ENCODE assay signal across 8 mouse cellular contexts in genomic region chr2:173080785-173081241, GRCm38 (mm10). TPM values are rescaled to one million over a fixed set of nuclear protein-coding genes. Genes with fewer than 3 reads are reported as not detected.
DNase-seq lines count a peak whose midpoint lies in the region; ATAC-seq and TF ChIP-seq lines count a peak whose summit lies in the region.

No protein-coding gene starts in this region.

- H3K4me1 ChIP-seq in heart, embryonic 14.5 days (ENCODE audit: control insufficient read depth in 2 of 2, insufficient read depth in 2 of 2, low read length in 2 of 2): peaks cover 25 to 33% of the 10 kb centered on the region in 2 experiments
- peaks cover 10% of the 10 kb centered on the region; the same call in 1 of the 2 replicates for H3K4me1 ChIP-seq in liver, embryonic 11.5 days (replicated peaks; ENCODE audit: control insufficient read depth, insufficient read depth, low read length)

- no peak overlapping the region for H3K4me3 ChIP-seq in heart, embryonic 14.5 days (ENCODE audit: control insufficient read depth in 1 of 2, insufficient read depth in 1 of 2, low read depth in 1 of 2, low read length in 2 of 2)
- no peak overlapping the region for H3K4me3 ChIP-seq in liver, embryonic 11.5 days (ENCODE audit: low read depth, low read length)
- H3K4me3 ChIP-seq in myocyte: no peak overlapping the region

- ATAC-seq in erythroblast, adult 5-6 weeks (replicated peaks; ENCODE audit: low FRiP score, poor library complexity, severe bottlenecking): peak; percentile 91
- ATAC-seq in heart, embryonic 14.5 days (ENCODE audit: insufficient number of reproducible peaks, insufficient read depth, low FRiP score, low read depth): peak; percentile 17; the same call in 1 of the 2 replicates
- ATAC-seq in liver, embryonic 11.5 days (replicated peaks; ENCODE audit: low FRiP score): peak; percentile 54

- H3K9me3 ChIP-seq in heart, embryonic 14.5 days (ENCODE audit: control insufficient read depth, low read length): no peaks in the 10 kb centered on the region
- no peaks in the 10 kb centered on the region for H3K9me3 ChIP-seq in liver, embryonic 11.5 days (ENCODE audit: control insufficient read depth, low read length)

- peak; percentile 79 for DNase-seq in B cell, adult 2 months
- peak; percentile 79 for DNase-seq in brain, embryonic 14.5 days (ENCODE audit: low read depth)
- peak; percentile 91 for DNase-seq in kidney, postnatal 10 days
- peak; percentile 62 for DNase-seq in liver, embryonic 11.5 days (ENCODE audit: low spot score)
- DNase-seq in spleen, postnatal 4 days (ENCODE audit: low spot score in 2 of 2): peak; percentile 82 to 91

- H3K27me3 ChIP-seq in heart, embryonic 14.5 days (ENCODE audit: control insufficient read depth, insufficient read depth, low read length): no peaks in the 10 kb centered on the region
- no peaks in the 10 kb centered on the region; the same call in 1 of the 2 replicates for H3K27me3 ChIP-seq in liver, embryonic 11.5 days (replicated peaks; ENCODE audit: control insufficient read depth, insufficient read depth, low read length)
- H3K27me3 ChIP-seq in myocyte (ENCODE audit: control insufficient read depth, insufficient read depth, insufficient read length): peaks cover 14% of the 10 kb centered on the region

- H3K4me2 ChIP-seq in heart, embryonic 14.5 days (ENCODE audit: low read length): no peak overlapping the region
- no peak overlapping the region for H3K4me2 ChIP-seq in liver, embryonic 11.5 days
- peak overlapping the region; percentile 38 for H3K4me2 ChIP-seq in myocyte (ENCODE audit: low read depth)

- peak; percentile 88 for TF ChIP-seq CTCF in brain, embryonic 14.5 days (IDR thresholded peaks at IDR 0.05; ENCODE audit: borderline replicate concordance, extremely low read depth, insufficient read depth, insufficient read length)

- H3K9ac ChIP-seq in heart, embryonic 14.5 days (ENCODE audit: low read length): peak overlapping the region; percentile 55; the same call in 1 of the 2 replicates
- no peak overlapping the region for H3K9ac ChIP-seq in liver, embryonic 11.5 days (ENCODE audit: low read depth, low read length)

- H3K79me2 ChIP-seq in myocyte (ENCODE audit: control insufficient read depth, insufficient read depth): no peaks in the 10 kb centered on the region

- no peak for TF ChIP-seq POLR2A in brain, embryonic 14.5 days (IDR thresholded peaks at IDR 0.05; ENCODE audit: borderline replicate concordance, extremely low read depth, insufficient read depth, insufficient read length, poor library complexity, severe bottlenecking)
- TF ChIP-seq POLR2A in myocyte (IDR thresholded peaks at IDR 0.05; ENCODE audit: insufficient read length, low read depth): no peak

- 27% methylated on average over 10 of the region's 10 CpGs for WGBS in heart, embryonic 14.5 days
- WGBS in liver, embryonic 11.5 days: 31% methylated on average over 10 of the region's 10 CpGs

- no peak overlapping the region for H3ac ChIP-seq in myocyte (ENCODE audit: control insufficient read depth, insufficient read length)

- peak overlapping the region; percentile 57 to 73 for H3K27ac ChIP-seq in heart, embryonic 14.5 days (replicated peaks in 1 of 2; ENCODE audit: control insufficient read depth in 1 of 2, insufficient read depth in 1 of 2, low read depth in 2 of 2, low read length in 2 of 2)
- no peak overlapping the region for H3K27ac ChIP-seq in liver, embryonic 11.5 days (ENCODE audit: low read depth, low read length)

- H3K36me3 ChIP-seq in heart, embryonic 14.5 days (ENCODE audit: control insufficient read depth, insufficient read depth, low read length): no peaks in the 10 kb centered on the region
- H3K36me3 ChIP-seq in liver, embryonic 11.5 days (ENCODE audit: control insufficient read depth, insufficient read depth, low read length): no peaks in the 10 kb centered on the region
- no peaks in the 10 kb centered on the region for H3K36me3 ChIP-seq in myocyte (ENCODE audit: control insufficient read depth, insufficient read depth)

TF ChIP-seq in myocyte, 11 proteins besides CTCF, POLR2A, EP300 and RAD21:
- TF ChIP-seq TCF12 (IDR thresholded peaks at IDR 0.05; ENCODE audit: insufficient read depth, poor library complexity, severe bottlenecking): no peak
- no peak for TF ChIP-seq E2F4 (IDR thresholded peaks at IDR 0.05; ENCODE audit: insufficient read depth)
- no peak for TF ChIP-seq USF1 (IDR thresholded peaks at IDR 0.05; ENCODE audit: low read depth)
- peak in 1 of 3 experiments; percentile 37 for TF ChIP-seq MYOG (IDR thresholded peaks at IDR 0.05; ENCODE audit: control insufficient read depth in 1 of 3, insufficient read depth in 1 of 3, insufficient read length in 2 of 3, low read depth in 2 of 3)

RNA-seq across cellular contexts. Expression of gene Ctcfl, which starts 38.5 kb away (rescaled TPM):
- not detected in 2 replicates for polyA plus RNA-seq in brain, embryonic 14.5 days (2012; rRNA removed)
- not detected in 2 replicates for total RNA-seq in erythroblast, adult 5-6 weeks (2015; ENCODE audit: low replicate concordance)
- total RNA-seq in erythroblast, adult 5-6 weeks (2017; ENCODE audit: low replicate concordance): not detected in 2 replicates
- 0.19 and 0.65 TPM in 2 replicates for polyA plus RNA-seq in heart, embryonic 14.5 days (2014; fragmentation: Nextera tagmentation; extraction: Ambion mirVana)
- 0.07 TPM in 1 of 2 replicates, not detected in the other for polyA plus RNA-seq in liver, embryonic 11.5 days (2014; fragmentation: Nextera tagmentation; extraction: Ambion mirVana)
- not detected for polyA plus RNA-seq in myocyte (2012; fragmentation: generic; extraction: Trizol)

Comparison
In these comparisons a context has a peak if more than half of its experiments do, and no peak if none do; other contexts are left out.
1. ATAC-seq: peak in every context shown above with its lines; median percentile 91 in erythroblast, adult 5-6 weeks; 54 in liver, embryonic 11.5 days; 17 in heart, embryonic 14.5 days.